Mouse (Mus musculus) forebrain, embryonic 11.5 days (tissue): ENCODE results near the gene St3gal5. TPM values are rescaled to one million over a fixed set of nuclear protein-coding genes. Genes with fewer than 3 reads are reported as not detected.

Source experiments
- ATAC-seq: fragments of 200-750 bp; cut with Nextera tagmentation; replicated peaks from 2 replicates; pipeline ENCODE4 v1.8.0; 2017; ENCODE audit warnings: moderate TSS enrichment; ENCODE audit not compliant: low FRiP score
- DNase-seq: peaks from one replicate; pipeline ENCODE4 v3.0.0-alpha.2; 2017; ENCODE audit warnings: low spot score
- H3K27ac ChIP-seq: fragments of 300-500 bp; sonication (generic); 2 replicates; pipeline ENCODE4 v1.5.1; 2014; ENCODE audit warnings: low read depth, low read length
- H3K27me3 ChIP-seq: fragments of 300-500 bp; sonication (generic); 2 replicates; pipeline ENCODE4 v1.6.1; 2014; ENCODE audit warnings: mild to moderate bottlenecking, low read length, mixed read lengths; ENCODE audit not compliant: control insufficient read depth, insufficient read depth
- H3K36me3 ChIP-seq: fragments of 300-500 bp; sonication (generic); 2 replicates; pipeline ENCODE4 v1.6.1; 2014; ENCODE audit warnings: mild to moderate bottlenecking, low read length, moderate library complexity, mixed read lengths; ENCODE audit not compliant: control insufficient read depth, insufficient read depth
- H3K4me1 ChIP-seq: fragments of 300-500 bp; sonication (generic); replicated peaks from 2 replicates; pipeline ENCODE4 v1.6.1; 2014; ENCODE audit warnings: low read length, mixed read lengths; ENCODE audit not compliant: control insufficient read depth, insufficient read depth
- H3K4me2 ChIP-seq: fragments of 300-500 bp; sonication (generic); 2 replicates; pipeline ENCODE4 v1.6.1; 2014; ENCODE audit warnings: low read depth, mild to moderate bottlenecking, low read length, moderate library complexity, mixed read lengths; ENCODE audit not compliant: severe bottlenecking
- H3K4me3 ChIP-seq: fragments of 300-500 bp; sonication (generic); 2 replicates; pipeline ENCODE4 v1.5.1; 2014; ENCODE audit warnings: low read depth, low read length
- H3K9ac ChIP-seq: fragments of 300-500 bp; sonication (generic); 2 replicates; pipeline ENCODE4 v1.6.1; 2014; ENCODE audit warnings: low read length
- H3K9me3 ChIP-seq: fragments of 300-500 bp; sonication (generic); 2 replicates; pipeline ENCODE4 v1.6.1; 2016; ENCODE audit warnings: low read length, mixed read lengths; ENCODE audit not compliant: control insufficient read depth
- WGBS: fragments of 180-500 bp; shearing (Covaris S2); extraction: QIAGEN DNeasy Blood & Tissue Kit; methylation state at CpG from one replicate; pipeline ENCODE4 v1.1.7; 2014; 5-methylcytosine and 5-hydroxymethylcytosine counted together
- polyA plus RNA-seq: library from polyadenylated mRNA; unstranded; fragments of >200 nt; fragmentation: Nextera tagmentation; extraction: Ambion mirVana; gene quantifications from 2 replicates; pipeline ENCODE4 v1.2.1, GENCODE M21; 2014

Gene St3gal5
- polyA plus RNA-seq, 1 experiment from 2014 or later: 43.3 TPM

DNA sequence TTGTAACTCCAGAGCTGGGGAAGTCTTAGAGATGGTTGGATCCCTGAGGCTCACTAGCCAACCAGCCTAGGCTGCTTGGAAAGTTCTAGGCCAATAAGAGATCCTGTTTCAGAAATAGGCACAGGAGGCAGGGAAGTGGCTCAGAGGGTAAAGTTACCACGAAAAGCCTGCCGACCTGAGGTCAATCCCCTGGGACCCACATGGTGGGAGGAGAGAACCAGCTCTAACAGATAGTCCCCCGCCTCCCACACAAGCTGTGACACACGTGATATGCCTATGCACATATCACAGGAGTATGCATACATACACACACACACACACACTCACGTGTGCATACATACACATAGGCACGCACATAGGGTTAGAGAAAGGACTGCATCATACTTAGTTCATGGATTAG is 32.7 kb downstream of the St3gal5 start:
- no peaks in the 10 kb centered on the region for H3K9me3 ChIP-seq
- no peak for DNase-seq
- H3K9ac ChIP-seq: no peak overlapping the region
- no peaks in the 10 kb centered on the region for H3K4me1 ChIP-seq
- H3K36me3 ChIP-seq: peaks cover 5% of the 10 kb centered on the region; the same call in 1 of the 2 replicates
- WGBS: 88% methylated on average over 6 of the region's 6 CpGs
- H3K4me2 ChIP-seq: no peak overlapping the region
- no peak overlapping the region for H3K4me3 ChIP-seq
- H3K27me3 ChIP-seq: no peaks in the 10 kb centered on the region
- H3K27ac ChIP-seq: no peak overlapping the region
- ATAC-seq: no peak

- Histone ChIP-seq H3K36me3 (peaks cover 5% of the 10 kb centered on the region; the same call in 1 of the 2 replicates), H3K27me3 (no peaks in the 10 kb centered on the region), H3K4me1 (no peaks in the 10 kb centered on the region), H3K9ac (no peak overlapping the region), H3K27ac (no peak overlapping the region), H3K4me3 (no peak overlapping the region), H3K4me2 (no peak overlapping the region), H3K9me3 (no peaks in the 10 kb centered on the region)
- ATAC-seq (no peak), DNase-seq (no peak)
- WGBS: 95% methylated on average over 8 of the region's 8 CpGs
Measured at GRCm38 (mm10) chr6:72132671-72133214, 35.4 kb downstream of the St3gal5 start.

DNA sequence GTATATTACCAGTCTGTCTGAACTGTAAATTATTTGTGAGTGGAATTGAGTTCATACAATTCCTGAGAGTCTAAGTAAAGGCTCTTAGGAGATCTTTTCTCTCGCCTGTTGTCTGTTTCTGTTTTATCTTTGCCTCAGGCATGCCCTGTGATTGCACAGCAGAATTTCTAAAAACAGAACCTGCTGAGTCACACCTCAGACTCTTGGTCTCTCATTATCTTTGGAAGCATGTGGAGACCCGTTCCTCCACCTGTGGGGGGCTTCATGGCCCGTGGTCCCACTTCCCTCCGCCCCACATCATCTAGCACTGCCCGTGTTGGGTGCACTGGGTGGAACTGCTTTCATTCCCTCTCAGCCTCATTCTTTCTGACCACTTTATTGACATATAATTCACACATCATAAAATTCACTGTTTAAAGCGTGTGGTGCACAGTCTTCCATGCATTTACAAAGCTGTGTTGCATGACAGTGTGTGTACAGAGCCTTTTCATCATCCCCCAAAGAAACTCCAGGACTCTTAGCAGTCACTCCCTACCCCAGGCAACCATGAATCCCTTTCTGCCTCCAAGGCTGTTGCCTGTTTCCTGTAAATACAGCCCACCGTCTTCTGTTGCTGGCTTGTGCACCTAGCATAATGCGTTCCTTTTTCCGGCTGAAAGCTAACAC is 37.6 kb downstream of the St3gal5 start:
- Histone ChIP-seq H3K36me3 (peaks cover 5% of the 10 kb centered on the region; the same call in 1 of the 2 replicates), H3K27ac (no peak overlapping the region), H3K4me2 (no peak overlapping the region), H3K9me3 (no peaks in the 10 kb centered on the region), H3K4me1 (no peaks in the 10 kb centered on the region), H3K4me3 (no peak overlapping the region), H3K9ac (no peak overlapping the region), H3K27me3 (no peaks in the 10 kb centered on the region)
- ATAC-seq (no peak), DNase-seq (no peak)
- 85% methylated on average over 9 of the region's 9 CpGs for WGBS

GRCm38 (mm10) chr6:72136016-72136415 is 38.6 kb downstream of the St3gal5 start:
- no peaks in the 10 kb centered on the region for H3K27me3 ChIP-seq
- no peaks in the 10 kb centered on the region for H3K9me3 ChIP-seq
- ATAC-seq (no peak), DNase-seq (no peak)
- no peak overlapping the region for H3K9ac ChIP-seq
- 87% methylated on average over 5 of the region's 5 CpGs for WGBS
- no peak overlapping the region for H3K4me3 ChIP-seq
- no peak overlapping the region for H3K27ac ChIP-seq
- no peaks in the 10 kb centered on the region for H3K4me1 ChIP-seq
- no peak overlapping the region for H3K4me2 ChIP-seq
- peaks cover 5% of the 10 kb centered on the region; the same call in 1 of the 2 replicates for H3K36me3 ChIP-seq

GRCm38 (mm10) chr6:72136543-72136942 is 39.2 kb downstream of the St3gal5 start:
- ATAC-seq: no peak
- Histone ChIP-seq H3K4me3 (no peak overlapping the region), H3K36me3 (peaks cover 5% of the 10 kb centered on the region; the same call in 1 of the 2 replicates), H3K27ac (no peak overlapping the region), H3K9me3 (no peaks in the 10 kb centered on the region), H3K27me3 (no peaks in the 10 kb centered on the region), H3K4me1 (no peaks in the 10 kb centered on the region), H3K4me2 (no peak overlapping the region), H3K9ac (no peak overlapping the region)
- DNase-seq: no peak
- 83% methylated on average over 10 of the region's 10 CpGs for WGBS

- 84% methylated on average over 9 of the region's 9 CpGs for WGBS
- Histone ChIP-seq H3K4me3 (no peak overlapping the region), H3K4me2 (no peak overlapping the region), H3K27ac (no peak overlapping the region), H3K36me3 (no peaks in the 10 kb centered on the region), H3K9ac (no peak overlapping the region), H3K4me1 (no peaks in the 10 kb centered on the region), H3K9me3 (no peaks in the 10 kb centered on the region), H3K27me3 (no peaks in the 10 kb centered on the region)
- no peak for ATAC-seq
- DNase-seq: no peak
Measured at GRCm38 (mm10) chr6:72139508-72140193, 42.3 kb downstream of the St3gal5 start.

DNA sequence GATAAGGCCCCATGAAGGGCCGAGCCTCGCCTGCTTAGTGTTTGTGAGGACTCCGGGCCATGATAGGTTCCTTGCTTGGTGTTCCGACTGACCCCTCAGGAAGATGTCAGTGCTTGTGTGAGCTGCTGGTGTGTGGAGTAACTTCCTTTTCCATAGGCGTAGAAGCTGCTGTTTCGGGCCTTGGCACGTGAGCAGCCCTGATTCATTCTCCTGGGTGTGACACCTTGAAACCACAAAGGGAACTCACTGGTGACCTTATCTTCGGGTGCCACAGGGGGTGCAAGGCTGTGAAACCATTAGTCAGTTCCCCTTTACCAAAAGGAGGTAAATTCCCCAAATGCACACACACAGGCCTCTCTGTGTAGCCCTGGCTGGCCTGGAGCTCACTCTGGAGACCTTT is 43.0 kb downstream of the St3gal5 start:
- Histone ChIP-seq H3K9me3 (no peaks in the 10 kb centered on the region), H3K4me1 (no peaks in the 10 kb centered on the region)
- no peak for ATAC-seq

GRCm38 (mm10) chr6:72141191-72141590 is 43.8 kb downstream of the St3gal5 start:
- DNase-seq: no peak
- no peak overlapping the region for H3K4me3 ChIP-seq
- H3K9me3 ChIP-seq: no peaks in the 10 kb centered on the region
- H3K27ac ChIP-seq: no peak overlapping the region
- H3K9ac ChIP-seq: no peak overlapping the region
- no peak for ATAC-seq
- no peaks in the 10 kb centered on the region for H3K27me3 ChIP-seq
- no peak overlapping the region for H3K4me2 ChIP-seq
- no peaks in the 10 kb centered on the region for H3K4me1 ChIP-seq
- no peaks in the 10 kb centered on the region for H3K36me3 ChIP-seq
- 83% methylated on average over 10 of the region's 10 CpGs for WGBS

More for the DNA sequence above, 43.0 kb downstream of the St3gal5 start:
- no peak for DNase-seq
- 90% methylated on average over 8 of the region's 8 CpGs for WGBS
- Histone ChIP-seq H3K4me3 (no peak overlapping the region), H3K27me3 (no peaks in the 10 kb centered on the region), H3K27ac (no peak overlapping the region), H3K36me3 (no peaks in the 10 kb centered on the region), H3K9ac (no peak overlapping the region), H3K4me2 (no peak overlapping the region)
